Mouse (Mus musculus): ENCODE measurements around the gene Kcne1l.
A peak's percentile ranks its signal among the peaks of the same experiment; 100 is the strongest.

Kcne1l gene

GRCm38 (mm10) chrX:142305869-142306581, at the start of gene Kcne1l:
Gene Kcne1l, minus strand, starts transcription at chrX:142306294.
- peak; percentile 46 for DNase-seq (ENCODE audit: inconsistent ontology term)

- no peak for DNase-seq (ENCODE audit: inconsistent ontology term)
Observed at GRCm38 (mm10) chrX:142336207-142336606, 30.1 kb upstream of the Kcne1l start.

GRCm38 (mm10) chrX:142335502-142335901, 29.4 kb upstream of the Kcne1l start:
- DNase-seq (ENCODE audit: inconsistent ontology term) = no peak

GRCm38 (mm10) chrX:142325760-142326159, 19.7 kb upstream of the Kcne1l start:
- DNase-seq (ENCODE audit: inconsistent ontology term) = no peak

GRCm38 (mm10) chrX:142316106-142316505, 10.0 kb upstream of the Kcne1l start:
- no peak for DNase-seq (ENCODE audit: inconsistent ontology term)

GRCm38 (mm10) chrX:142315270-142315669, 9.2 kb upstream of the Kcne1l start:
- no peak for DNase-seq (ENCODE audit: inconsistent ontology term)

GRCm38 (mm10) chrX:142314307-142315024, 8.4 kb upstream of the Kcne1l start:
- peak; percentile 43 for DNase-seq (ENCODE audit: inconsistent ontology term)

GRCm38 (mm10) chrX:142310431-142310830, 4.3 kb upstream of the Kcne1l start:
- DNase-seq (ENCODE audit: inconsistent ontology term) = peak; percentile 11

GRCm38 (mm10) chrX:142305010-142305868, 855 bp downstream of the Kcne1l start:
- DNase-seq (ENCODE audit: inconsistent ontology term) = peak; percentile 36

- DNase-seq (ENCODE audit: inconsistent ontology term) = no peak
Observed at GRCm38 (mm10) chrX:142304592-142304991, 1.5 kb downstream of the Kcne1l start.

GRCm38 (mm10) chrX:142303456-142303855, 2.6 kb downstream of the Kcne1l start:
- DNase-seq (ENCODE audit: inconsistent ontology term) = no peak

- DNase-seq (ENCODE audit: inconsistent ontology term) = no peak
Observed at GRCm38 (mm10) chrX:142285905-142286304, 20.2 kb downstream of the Kcne1l start.

- DNase-seq (ENCODE audit: inconsistent ontology term) = no peak
Observed at GRCm38 (mm10) chrX:142276573-142276972, 29.5 kb downstream of the Kcne1l start.

GRCm38 (mm10) chrX:142276031-142276430, 30.1 kb downstream of the Kcne1l start:
- DNase-seq (ENCODE audit: inconsistent ontology term) = no peak

Data from Muller cell, postnatal 12 days (primary cell).